Mouse (Mus musculus) intestine, postnatal 0 days (tissue): ENCODE data around the gene Lpp. TPM values are rescaled to one million over a fixed set of nuclear protein-coding genes. Genes with fewer than 3 reads are reported as not detected.

Experiments used
- ATAC-seq: fragments of 200-750 bp; cut with Nextera tagmentation; 2 replicates; pipeline ENCODE4 v1.8.0; 2017; ENCODE audit warnings: mild to moderate bottlenecking, moderate TSS enrichment, moderate library complexity
- H3K27ac ChIP-seq: fragments of 300-500 bp; sonication (generic); 2 replicates; pipeline ENCODE4 v1.5.1; 2014; ENCODE audit warnings: mild to moderate bottlenecking, low read depth, low read length, moderate library complexity
- H3K27me3 ChIP-seq: fragments of 300-500 bp; sonication (generic); replicated peaks from 2 replicates; pipeline ENCODE4 v1.6.1; 2014; ENCODE audit warnings: low read length, mixed read lengths; ENCODE audit not compliant: control insufficient read depth, insufficient read depth
- H3K36me3 ChIP-seq: fragments of 300-500 bp; sonication (generic); 2 replicates; pipeline ENCODE4 v1.6.1; 2014; ENCODE audit warnings: mild to moderate bottlenecking, moderate library complexity; ENCODE audit not compliant: control insufficient read depth, insufficient read depth
- H3K4me1 ChIP-seq: fragments of 300-500 bp; sonication (generic); replicated peaks from 2 replicates; pipeline ENCODE4 v1.6.1; 2014; ENCODE audit warnings: antibody characterized with exemption, low read length, mixed read lengths; ENCODE audit not compliant: control insufficient read depth, insufficient read depth
- H3K4me2 ChIP-seq: fragments of 300-500 bp; sonication (generic); replicated peaks from 2 replicates; pipeline ENCODE4 v1.6.1; 2014; ENCODE audit warnings: low read depth, mild to moderate bottlenecking, moderate library complexity
- H3K4me3 ChIP-seq: fragments of 300-500 bp; sonication (generic); 2 replicates; pipeline ENCODE4 v1.5.1; 2014; ENCODE audit warnings: low read depth, low read length
- H3K9ac ChIP-seq: fragments of 300-500 bp; sonication (generic); 2 replicates; pipeline ENCODE4 v1.6.1; 2014; ENCODE audit warnings: mild to moderate bottlenecking, low read depth, low read length
- H3K9me3 ChIP-seq: fragments of 300-500 bp; sonication (generic); 2 replicates; pipeline ENCODE4 v1.6.1; 2016; ENCODE audit warnings: mixed run types; ENCODE audit not compliant: control insufficient read depth
- CTCF ChIP-seq: sonication (generic); IDR thresholded peaks from 2 replicates; pipeline ENCODE4 v1.5.1; 2016; ENCODE audit warnings: low read depth, mild to moderate bottlenecking, control low read depth, antibody characterized with exemption, moderate library complexity
- WGBS: fragments of 180-500 bp; shearing (Covaris S2); extraction: QIAGEN DNeasy Blood & Tissue Kit; methylation state at CpG from one replicate; pipeline ENCODE4 v1.1.7; 2014; 5-methylcytosine and 5-hydroxymethylcytosine counted together
- polyA plus RNA-seq: library from polyadenylated mRNA; unstranded; fragments of >200 nt; fragmentation: Nextera tagmentation; extraction: Ambion mirVana; gene quantifications from 2 replicates; pipeline ENCODE4 v1.2.1, GENCODE M21; 2015

Lpp gene
- polyA plus RNA-seq, 1 experiment from 2014 or later: 32.8 TPM

DNA sequence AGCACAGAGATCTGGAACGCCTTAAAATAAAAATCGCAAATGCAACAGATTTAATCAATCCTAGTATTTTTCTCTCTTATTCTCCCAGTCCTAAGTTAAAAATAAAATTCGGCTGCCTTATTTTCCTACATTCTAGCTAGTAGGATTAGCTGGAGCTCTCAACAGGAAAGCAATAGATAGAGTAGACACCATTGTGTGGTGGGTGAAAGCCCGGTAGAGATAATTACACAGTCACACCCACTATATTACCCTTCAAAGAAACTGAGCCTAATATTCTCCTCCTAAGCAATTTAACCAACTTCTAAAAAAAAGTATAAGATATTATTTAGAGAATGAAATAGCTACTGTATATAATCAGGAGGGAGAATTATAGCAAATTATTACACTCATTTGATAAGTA is 330.3 kb downstream of the Lpp start:
- Histone ChIP-seq H3K27ac (no peak overlapping the region), H3K27me3 (no peaks in the 10 kb centered on the region), H3K4me1 (no peaks in the 10 kb centered on the region), H3K4me3 (no peak overlapping the region), H3K36me3 (no peaks in the 10 kb centered on the region), H3K9me3 (no peaks in the 10 kb centered on the region), H3K9ac (no peak overlapping the region), H3K4me2 (no peak overlapping the region)
- no peak for ATAC-seq
- 80% methylated on average over 4 of the region's 4 CpGs for WGBS
- TF ChIP-seq CTCF: no peak

- H3K36me3 ChIP-seq: 0 out of 2 replicates have a peak, but pooled peaks cover 13% of the 10 kb centered on the region
Observed at GRCm38 (mm10) chr16:24732751-24733150, 339.4 kb downstream of the Lpp start.

DNA sequence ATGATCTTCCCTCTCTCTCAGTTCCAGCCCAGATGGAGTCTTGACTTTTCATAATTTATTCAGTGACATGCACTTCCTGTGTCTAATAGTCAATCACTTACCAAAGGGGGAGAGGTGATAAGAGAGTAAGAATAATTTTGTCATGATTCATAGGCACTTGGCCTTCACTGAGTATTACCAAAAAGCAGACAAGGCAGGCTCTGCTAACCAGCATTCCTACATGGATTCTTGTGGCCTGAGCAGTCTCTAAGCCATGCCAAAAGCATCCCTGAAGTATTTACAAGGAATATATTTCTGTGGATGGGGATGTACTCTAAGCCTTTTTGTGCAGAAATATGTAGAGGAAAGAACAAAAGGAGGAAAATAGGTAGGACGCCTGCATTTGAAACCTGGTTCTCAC is 340.0 kb downstream of the Lpp start:
- 0 out of 2 replicates have a peak, but pooled peaks cover 13% of the 10 kb centered on the region for H3K36me3 ChIP-seq
- no peak overlapping the region for H3K4me3 ChIP-seq
- H3K9me3 ChIP-seq: no peaks in the 10 kb centered on the region
- no peak for ATAC-seq
- WGBS: 97% methylated on average over 1 of the region's 1 CpGs
- no peak overlapping the region for H3K27ac ChIP-seq
- no peaks in the 10 kb centered on the region for H3K27me3 ChIP-seq
- no peak for TF ChIP-seq CTCF
- no peak overlapping the region for H3K9ac ChIP-seq
- no peak overlapping the region for H3K4me2 ChIP-seq
- no peaks in the 10 kb centered on the region for H3K4me1 ChIP-seq

More at GRCm38 (mm10) chr16:24732751-24733150, 339.4 kb downstream of the Lpp start:
- H3K9me3 ChIP-seq: no peaks in the 10 kb centered on the region
- no peak overlapping the region for H3K4me3 ChIP-seq
- H3K4me1 ChIP-seq: no peaks in the 10 kb centered on the region
- ATAC-seq: no peak
- 82% methylated on average over 1 of the region's 1 CpGs for WGBS
- H3K4me2 ChIP-seq: no peak overlapping the region
- H3K27ac ChIP-seq: no peak overlapping the region
- H3K9ac ChIP-seq: no peak overlapping the region
- no peaks in the 10 kb centered on the region for H3K27me3 ChIP-seq
- no peak for TF ChIP-seq CTCF

GRCm38 (mm10) chr16:24735754-24736153 is 342.4 kb downstream of the Lpp start:
- Histone ChIP-seq H3K9ac (no peak overlapping the region), H3K4me1 (no peaks in the 10 kb centered on the region), H3K36me3 (0 out of 2 replicates have a peak, but pooled peaks cover 3% of the 10 kb centered on the region), H3K27me3 (no peaks in the 10 kb centered on the region), H3K4me2 (no peak overlapping the region), H3K27ac (no peak overlapping the region), H3K4me3 (no peak overlapping the region), H3K9me3 (no peaks in the 10 kb centered on the region)
- TF ChIP-seq CTCF: no peak
- no peak for ATAC-seq
- WGBS: 92% methylated on average over 2 of the region's 2 CpGs

DNA sequence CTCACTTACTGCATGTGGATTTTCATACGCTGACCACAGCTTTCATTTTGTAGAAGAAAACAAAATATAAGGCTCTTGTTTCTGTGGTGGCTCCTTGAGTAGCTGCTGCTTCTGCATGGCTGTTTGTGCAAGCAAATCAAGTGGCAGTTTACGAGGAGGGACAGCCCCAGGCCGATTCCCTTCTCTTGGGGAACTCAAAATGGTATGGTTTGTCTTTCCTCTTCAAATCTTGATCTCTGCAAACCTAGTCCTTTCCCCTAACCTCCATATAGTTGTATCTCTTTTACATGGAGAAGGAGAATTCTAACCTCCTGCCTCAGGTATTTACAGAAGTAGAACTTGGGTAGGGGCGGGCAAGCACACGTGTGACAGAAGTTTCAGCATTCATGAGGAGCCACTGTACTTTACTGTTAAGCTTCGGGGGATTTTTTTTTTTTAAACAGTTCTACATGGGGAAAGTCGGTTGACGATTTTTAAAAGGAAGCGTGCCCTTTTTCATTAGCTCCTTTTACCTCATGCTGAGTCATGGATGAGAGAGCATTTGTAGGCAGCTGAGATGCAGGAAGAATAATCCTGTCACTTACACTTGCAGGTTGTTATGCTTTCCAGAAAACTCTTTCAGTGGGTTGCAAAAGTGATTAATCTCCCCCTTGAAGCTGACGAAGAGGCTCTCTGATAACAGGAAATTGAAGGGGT is 344.2 kb downstream of the Lpp start:
- no peak for TF ChIP-seq CTCF

DNA sequence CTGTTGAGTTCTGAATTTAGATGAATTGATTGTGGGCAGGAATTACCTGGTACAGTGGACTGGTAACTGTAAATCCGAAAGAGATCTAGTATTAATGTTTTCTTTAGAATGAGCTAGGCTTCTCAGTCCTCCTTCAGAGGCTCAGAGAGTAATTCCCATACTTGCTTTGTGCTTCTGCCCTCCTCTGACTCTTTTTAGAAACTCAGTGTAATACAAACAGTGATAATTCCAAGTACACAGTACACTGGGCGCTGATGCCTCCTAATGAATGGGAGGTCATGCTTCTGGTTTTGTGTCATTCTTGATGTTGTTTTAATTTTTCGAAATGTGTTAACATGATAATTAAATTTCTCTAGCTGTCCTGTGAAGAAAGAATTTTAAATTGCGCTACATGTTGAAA is 347.4 kb downstream of the Lpp start:
- Histone ChIP-seq H3K9me3 (no peaks in the 10 kb centered on the region), H3K9ac (no peak overlapping the region), H3K27me3 (no peaks in the 10 kb centered on the region), H3K4me3 (no peak overlapping the region), H3K27ac (no peak overlapping the region), H3K4me2 (no peak overlapping the region), H3K36me3 (no peaks in the 10 kb centered on the region), H3K4me1 (no peaks in the 10 kb centered on the region)
- WGBS: 92% methylated on average over 4 of the region's 4 CpGs
- ATAC-seq: no peak
- TF ChIP-seq CTCF: peak; percentile 20; the same call in 1 of the 2 replicates

More for the DNA sequence above, 344.2 kb downstream of the Lpp start:
- Histone ChIP-seq H3K27me3 (no peaks in the 10 kb centered on the region), H3K4me1 (no peaks in the 10 kb centered on the region), H3K4me2 (no peak overlapping the region), H3K27ac (no peak overlapping the region), H3K9me3 (no peaks in the 10 kb centered on the region), H3K9ac (no peak overlapping the region), H3K36me3 (no peaks in the 10 kb centered on the region), H3K4me3 (no peak overlapping the region)
- 74% methylated on average over 10 of the region's 10 CpGs for WGBS
- ATAC-seq: no peak
